Mouse (Mus musculus) kidney, embryonic 15.5 days (tissue): ENCODE measurements around the gene Fam198a. TPM values are rescaled to one million over a fixed set of nuclear protein-coding genes. Genes with fewer than 3 reads are reported as not detected.

Experiments used
- ATAC-seq: fragments of 200-750 bp; cut with Nextera tagmentation; replicated peaks from 2 replicates; pipeline ENCODE4 v1.8.0; 2017; ENCODE audit warnings: moderate TSS enrichment; ENCODE audit not compliant: low FRiP score
- H3K27ac ChIP-seq: fragments of 300-500 bp; sonication (generic); 2 replicates; pipeline ENCODE4 v1.5.1; 2015; ENCODE audit warnings: mild to moderate bottlenecking, inconsistent platforms
- H3K27me3 ChIP-seq: fragments of 300-500 bp; sonication (generic); 2 replicates; pipeline ENCODE4 v1.6.1; 2015; ENCODE audit warnings: inconsistent platforms
- H3K36me3 ChIP-seq: fragments of 300-500 bp; sonication (generic); 2 replicates; pipeline ENCODE4 v1.6.1; 2015; ENCODE audit warnings: inconsistent platforms
- H3K4me1 ChIP-seq: fragments of 300-500 bp; sonication (generic); 2 replicates; pipeline ENCODE4 v1.6.1; 2015; ENCODE audit warnings: inconsistent platforms
- H3K4me2 ChIP-seq: fragments of 300-500 bp; sonication (generic); 2 replicates; pipeline ENCODE4 v1.6.1; 2015; ENCODE audit warnings: moderate library complexity, mild to moderate bottlenecking, inconsistent platforms
- H3K4me3 ChIP-seq: fragments of 300-500 bp; sonication (generic); replicated peaks from 2 replicates; pipeline ENCODE4 v1.5.1; 2015; ENCODE audit warnings: mild to moderate bottlenecking, inconsistent platforms
- H3K9ac ChIP-seq: fragments of 300-500 bp; sonication (generic); 2 replicates; pipeline ENCODE4 v1.6.1; 2015; ENCODE audit warnings: mild to moderate bottlenecking, inconsistent platforms
- H3K9me3 ChIP-seq: fragments of 300-500 bp; sonication (generic); replicated peaks from 2 replicates; pipeline ENCODE4 v1.6.1; 2016; ENCODE audit warnings: inconsistent platforms
- WGBS: fragments of 180-500 bp; shearing (Covaris S2); methylation state at CpG from one replicate; pipeline ENCODE4 v1.1.7; 2015; ENCODE audit warnings: mixed read lengths; 5-methylcytosine and 5-hydroxymethylcytosine counted together
- polyA plus RNA-seq: library from polyadenylated mRNA; unstranded; fragments of >200 nt; fragmentation: Nextera tagmentation; extraction: Ambion mirVana; gene quantifications from 2 replicates; pipeline ENCODE4 v1.2.1, GENCODE M21; 2015

Fam198a gene
- polyA plus RNA-seq, 1 experiment from 2014 or later, result 2.1 TPM

- Histone ChIP-seq H3K4me2 (no peak overlapping the region), H3K36me3 (no peaks in the 10 kb centered on the region), H3K27me3 (peaks cover 3% of the 10 kb centered on the region; the same call in 1 of the 2 replicates), H3K9ac (no peak overlapping the region), H3K27ac (no peak overlapping the region), H3K4me1 (no peaks in the 10 kb centered on the region), H3K4me3 (no peak overlapping the region), H3K9me3 (no peaks in the 10 kb centered on the region)
- 78% methylated on average over 4 of the region's 4 CpGs for WGBS
- ATAC-seq, result no peak
Measured at GRCm38 (mm10) chr9:121912786-121913185, 38.0 kb upstream of the Fam198a start.

- Histone ChIP-seq H3K4me2 (no peak overlapping the region), H3K4me3 (no peak overlapping the region), H3K9ac (no peak overlapping the region), H3K4me1 (no peaks in the 10 kb centered on the region), H3K9me3 (no peaks in the 10 kb centered on the region), H3K27ac (no peak overlapping the region), H3K36me3 (no peaks in the 10 kb centered on the region), H3K27me3 (peaks cover 3% of the 10 kb centered on the region; the same call in 1 of the 2 replicates)
- WGBS, result 60% methylated on average over 8 of the region's 8 CpGs
- no peak for ATAC-seq
Measured at GRCm38 (mm10) chr9:121914226-121914757, 36.5 kb upstream of the Fam198a start.

GRCm38 (mm10) chr9:121915056-121915455 lies 35.7 kb upstream of the Fam198a start:
- ATAC-seq, result no peak
- H3K9me3 ChIP-seq, result no peaks in the 10 kb centered on the region
- H3K36me3 ChIP-seq, result no peaks in the 10 kb centered on the region
- no peak overlapping the region for H3K27ac ChIP-seq
- no peak overlapping the region for H3K4me3 ChIP-seq
- H3K4me2 ChIP-seq, result no peak overlapping the region
- H3K4me1 ChIP-seq, result no peaks in the 10 kb centered on the region
- no peak overlapping the region for H3K9ac ChIP-seq
- 91% methylated on average over 10 of the region's 10 CpGs for WGBS
- peaks cover 3% of the 10 kb centered on the region; the same call in 1 of the 2 replicates for H3K27me3 ChIP-seq

GRCm38 (mm10) chr9:121916102-121916501 lies 34.7 kb upstream of the Fam198a start, which contains the start of gene Cyp8b1:
Cyp8b1 (minus strand) TSS chr9:121916305.
- WGBS, result 74% methylated on average over 8 of the region's 8 CpGs
- Histone ChIP-seq H3K27me3 (peaks cover 3% of the 10 kb centered on the region; the same call in 1 of the 2 replicates), H3K4me2 (no peak within 1 kb of the TSS), H3K4me1 (no peaks in the 10 kb centered on the region), H3K9me3 (no peaks in the 10 kb centered on the region), H3K9ac (no peak within 1 kb of the TSS), H3K27ac (no peak within 1 kb of the TSS), H3K36me3 (no peaks in the 10 kb centered on the region), H3K4me3 (no peak within 1 kb of the TSS)
- ATAC-seq, result no peak

GRCm38 (mm10) chr9:121919027-121919501 lies 31.7 kb upstream of the Fam198a start:
- Histone ChIP-seq H3K9me3 (no peaks in the 10 kb centered on the region), H3K27ac (no peak overlapping the region), H3K36me3 (no peaks in the 10 kb centered on the region), H3K27me3 (no peaks in the 10 kb centered on the region), H3K4me2 (no peak overlapping the region), H3K4me3 (no peak overlapping the region), H3K4me1 (no peaks in the 10 kb centered on the region), H3K9ac (no peak overlapping the region)
- ATAC-seq, result no peak
- WGBS, result 68% methylated on average over 10 of the region's 10 CpGs

- H3K36me3 ChIP-seq, result no peaks in the 10 kb centered on the region
- H3K4me3 ChIP-seq, result no peak overlapping the region
- H3K27ac ChIP-seq, result no peak overlapping the region
- WGBS, result 79% methylated on average over 8 of the region's 8 CpGs
- H3K27me3 ChIP-seq, result peaks cover 8% of the 10 kb centered on the region; the same call in 1 of the 2 replicates
- H3K9me3 ChIP-seq, result no peaks in the 10 kb centered on the region
- ATAC-seq, result no peak
- no peak overlapping the region for H3K9ac ChIP-seq
- no peak overlapping the region for H3K4me2 ChIP-seq
- H3K4me1 ChIP-seq, result 0 out of 2 replicates have a peak, but pooled peaks cover 3% of the 10 kb centered on the region
Measured at GRCm38 (mm10) chr9:121923443-121923842, 27.3 kb upstream of the Fam198a start.

GRCm38 (mm10) chr9:121923906-121924305 lies 26.9 kb upstream of the Fam198a start:
- 84% methylated on average over 5 of the region's 5 CpGs for WGBS
- H3K4me3 ChIP-seq, result no peak overlapping the region

GRCm38 (mm10) chr9:121924901-121925560 lies 25.8 kb upstream of the Fam198a start:
- WGBS, result 92% methylated on average over 9 of the region's 9 CpGs
- H3K27ac ChIP-seq, result no peak overlapping the region
- no peak for ATAC-seq

More at GRCm38 (mm10) chr9:121923906-121924305, 26.9 kb upstream of the Fam198a start:
- Histone ChIP-seq H3K27me3 (peaks cover 8% of the 10 kb centered on the region; the same call in 1 of the 2 replicates), H3K9me3 (no peaks in the 10 kb centered on the region), H3K27ac (no peak overlapping the region), H3K9ac (no peak overlapping the region), H3K36me3 (no peaks in the 10 kb centered on the region), H3K4me1 (0 out of 2 replicates have a peak, but pooled peaks cover 3% of the 10 kb centered on the region), H3K4me2 (no peak overlapping the region)
- ATAC-seq, result no peak

GRCm38 (mm10) chr9:121925959-121926358 lies 24.8 kb upstream of the Fam198a start:
- H3K9me3 ChIP-seq, result no peaks in the 10 kb centered on the region
- H3K27ac ChIP-seq, result no peak overlapping the region
- H3K36me3 ChIP-seq, result no peaks in the 10 kb centered on the region
- no peak overlapping the region for H3K4me2 ChIP-seq
- H3K27me3 ChIP-seq, result peaks cover 8% of the 10 kb centered on the region; the same call in 1 of the 2 replicates
- H3K9ac ChIP-seq, result no peak overlapping the region
- WGBS, result 30% methylated on average over 8 of the region's 8 CpGs
- no peak for ATAC-seq
- no peak overlapping the region for H3K4me3 ChIP-seq
- 0 out of 2 replicates have a peak, but pooled peaks cover 3% of the 10 kb centered on the region for H3K4me1 ChIP-seq

More at GRCm38 (mm10) chr9:121924901-121925560, 25.8 kb upstream of the Fam198a start:
- Histone ChIP-seq H3K4me1 (0 out of 2 replicates have a peak, but pooled peaks cover 3% of the 10 kb centered on the region), H3K4me2 (no peak overlapping the region), H3K4me3 (no peak overlapping the region), H3K9ac (no peak overlapping the region), H3K9me3 (no peaks in the 10 kb centered on the region), H3K36me3 (no peaks in the 10 kb centered on the region), H3K27me3 (peaks cover 8% of the 10 kb centered on the region; the same call in 1 of the 2 replicates)

GRCm38 (mm10) chr9:121926634-121927405 lies 24.0 kb upstream of the Fam198a start:
- ATAC-seq, result no peak
- H3K4me2 ChIP-seq, result no peak overlapping the region
- H3K9ac ChIP-seq, result no peak overlapping the region
- H3K27ac ChIP-seq, result no peak overlapping the region
- H3K4me1 ChIP-seq, result 0 out of 2 replicates have a peak, but pooled peaks cover 3% of the 10 kb centered on the region
- H3K9me3 ChIP-seq, result no peaks in the 10 kb centered on the region
- no peaks in the 10 kb centered on the region for H3K36me3 ChIP-seq
- H3K4me3 ChIP-seq, result no peak overlapping the region
- H3K27me3 ChIP-seq, result peaks cover 8% of the 10 kb centered on the region; the same call in 1 of the 2 replicates
- WGBS, result 38% methylated on average over 11 of the region's 11 CpGs

GRCm38 (mm10) chr9:121927721-121928120 lies 23.1 kb upstream of the Fam198a start:
- no peaks in the 10 kb centered on the region for H3K36me3 ChIP-seq
- H3K27me3 ChIP-seq, result peaks cover 8% of the 10 kb centered on the region; the same call in 1 of the 2 replicates
- no peak overlapping the region for H3K27ac ChIP-seq
- H3K9ac ChIP-seq, result no peak overlapping the region
- H3K4me1 ChIP-seq, result 0 out of 2 replicates have a peak, but pooled peaks cover 3% of the 10 kb centered on the region
- no peaks in the 10 kb centered on the region for H3K9me3 ChIP-seq
- no peak overlapping the region for H3K4me3 ChIP-seq
- no peak overlapping the region for H3K4me2 ChIP-seq
- 81% methylated on average over 7 of the region's 7 CpGs for WGBS
- no peak for ATAC-seq
